Mouse (Mus musculus): ENCODE measurements around the gene A730061H03Rik. TPM values are rescaled to one million over a fixed set of nuclear protein-coding genes. Genes with fewer than 3 reads are reported as not detected.

Gene A730061H03Rik
- total RNA-seq, 2 experiments from 2014 or later = 0.98 to 1.1 TPM

Other genes starting within 250 kb of the A730061H03Rik start
- gene Dhrs4, start 81.6 kb downstream of the A730061H03Rik start, total RNA-seq (2021) = 10 to 100 TPM; 17.0 to 21.9 TPM
- 10 to 100 TPM; 68.3 to 97.6 TPM for gene Carmil3, start 69.8 kb downstream of the A730061H03Rik start, total RNA-seq (2021)
- gene Cpne6, start 50.0 kb downstream of the A730061H03Rik start, total RNA-seq (2021) = 100 to 1,000 TPM; 544 to 545 TPM
- 1 to 10 TPM; 1.5 to 2.2 TPM for gene Nrl, start 35.4 kb downstream of the A730061H03Rik start, total RNA-seq (2021)
- 10 to 100 TPM; 24.0 to 26.8 TPM for gene Pck2, start 20.1 kb downstream of the A730061H03Rik start, total RNA-seq (2021)
- 10 to 100 TPM; 66.9 to 72.3 TPM for gene Dcaf11, start 400 bp downstream of the A730061H03Rik start, total RNA-seq (2021)
- not detected for gene Fitm1, start 15.2 kb upstream of the A730061H03Rik start, total RNA-seq (2021)
- 10 to 100 TPM; 59.8 to 64.3 TPM for gene Psme1, start 17.7 kb upstream of the A730061H03Rik start, total RNA-seq (2021)
- gene Emc9, start 24.9 kb upstream of the A730061H03Rik start, total RNA-seq (2021) = 10 to 100 TPM; 39.0 to 42.3 TPM
- gene Psme2, start 30.7 kb upstream of the A730061H03Rik start, total RNA-seq (2021) = 10 to 100 TPM; 48.3 to 51.6 TPM
- gene Rnf31, start 31.3 kb upstream of the A730061H03Rik start, total RNA-seq (2021) = 10 to 100 TPM; 34.6 to 37.0 TPM
- 1 to 10 TPM; 8.2 to 8.5 TPM for gene Irf9, start 43.2 kb upstream of the A730061H03Rik start, total RNA-seq (2021)
- 1 to 10 TPM; 2.0 to 2.6 TPM for gene Rec8, start 57.6 kb upstream of the A730061H03Rik start, total RNA-seq (2021)
- gene Ipo4, start 75.6 kb upstream of the A730061H03Rik start, total RNA-seq (2021) = 100 to 1,000 TPM; 120 to 145 TPM
- 1 to 10 TPM in 1 of 2 experiments, under 1 TPM in 1; 0.18 to 4.2 TPM for gene Gm49378, start 77.5 kb upstream of the A730061H03Rik start, total RNA-seq (2021)
- gene Tm9sf1, start 83.4 kb upstream of the A730061H03Rik start, total RNA-seq (2021) = 10 to 100 TPM; 49.0 to 51.1 TPM
- under 1 TPM; 0.81 to 0.90 TPM for gene Tssk4, start 89.8 kb upstream of the A730061H03Rik start, total RNA-seq (2021)
- gene Mdp1, start 100.1 kb upstream of the A730061H03Rik start, total RNA-seq (2021) = 10 to 100 TPM; 46.9 to 47.8 TPM
- gene Gmpr2, start 111.5 kb upstream of the A730061H03Rik start, total RNA-seq (2021) = 10 to 100 TPM; 27.5 to 27.6 TPM
- gene Nedd8, start 111.7 kb upstream of the A730061H03Rik start, total RNA-seq (2021) = 100 to 1,000 TPM; 298 to 325 TPM
- gene Tinf2, start 121.4 kb upstream of the A730061H03Rik start, total RNA-seq (2021) = 10 to 100 TPM; 13.9 to 17.0 TPM
- gene Tgm1, start 153.5 kb upstream of the A730061H03Rik start, total RNA-seq (2021) = under 1 TPM in 1 of 2 experiments, not detected in 1; 0.23 TPM
- gene Rabggta, start 161.9 kb upstream of the A730061H03Rik start, total RNA-seq (2021) = 10 to 100 TPM; 41.4 to 41.8 TPM
- 100 to 1,000 TPM in 1 of 2 experiments, 10 to 100 TPM in 1; 96.3 to 102 TPM for gene Dhrs1, start 185.3 kb upstream of the A730061H03Rik start, total RNA-seq (2021)
- gene Nop9, start 185.3 kb upstream of the A730061H03Rik start, total RNA-seq (2021) = 10 to 100 TPM; 15.7 to 17.3 TPM
- 1 to 10 TPM in 1 of 2 experiments, under 1 TPM in 1; 0.43 to 1.3 TPM for gene Cideb, start 198.1 kb upstream of the A730061H03Rik start, total RNA-seq (2021)
- under 1 TPM; 0.30 to 0.38 TPM for gene Ltb4r2, start 201.0 kb upstream of the A730061H03Rik start, total RNA-seq (2021)
- gene Ltb4r1, start 205.6 kb upstream of the A730061H03Rik start, total RNA-seq (2021) = under 1 TPM; 0.46 to 0.55 TPM
- gene Adcy4, start 223.7 kb upstream of the A730061H03Rik start, total RNA-seq (2021) = 1 to 10 TPM; 3.9 to 4.2 TPM
- under 1 TPM; 0.37 to 0.43 TPM for gene Ripk3, start 228.5 kb upstream of the A730061H03Rik start, total RNA-seq (2021)